Mouse (Mus musculus) forebrain, embryonic 14.5 days (tissue): Measurements from ENCODE around the gene Ropn1. TPM values are rescaled to one million over a fixed set of nuclear protein-coding genes. Genes with fewer than 3 reads are reported as not detected.
"Not testable (repeated sequence)": the region's sequence is repeated elsewhere in the genome, so short reads cannot be mapped to it uniquely, and the experiment has no call there.

Experiments
- ATAC-seq: fragments of 200-750 bp; cut with Nextera tagmentation; 2 replicates; pipeline ENCODE4 v1.8.0; 2017; ENCODE audit warnings: mild to moderate bottlenecking, moderate library complexity
- DNase-seq: peaks from one replicate; pipeline ENCODE4 v3.0.0-alpha.2; 2015; ENCODE audit warnings: low spot score
- H3K27ac ChIP-seq: fragments of 300-500 bp; sonication (generic); 2 replicates; pipeline ENCODE4 v1.5.1; 2014; ENCODE audit warnings: low read depth, mild to moderate bottlenecking, control low read depth, low read length, moderate library complexity
- H3K27me3 ChIP-seq: fragments of 300-500 bp; sonication (generic); replicated peaks from 2 replicates; pipeline ENCODE4 v1.6.1; 2014; ENCODE audit warnings: low read length, control low read depth, mixed read lengths; ENCODE audit not compliant: control insufficient read depth, insufficient read depth
- H3K36me3 ChIP-seq: fragments of 300-500 bp; sonication (generic); 2 replicates; pipeline ENCODE4 v1.6.1; 2014; ENCODE audit warnings: low read length, control low read depth; ENCODE audit not compliant: control insufficient read depth, insufficient read depth
- H3K4me1 ChIP-seq: fragments of 300-500 bp; sonication (generic); 2 replicates; pipeline ENCODE4 v1.6.1; 2014; ENCODE audit warnings: antibody characterized with exemption, low read length, control low read depth; ENCODE audit not compliant: control insufficient read depth, insufficient read depth
- H3K4me2 ChIP-seq: fragments of 300-500 bp; sonication (generic); 2 replicates; pipeline ENCODE4 v1.6.1; 2014; ENCODE audit warnings: mild to moderate bottlenecking, control low read depth, low read length
- H3K4me3 ChIP-seq: fragments of 300-500 bp; sonication (generic); 2 replicates; pipeline ENCODE4 v1.5.1; 2014; ENCODE audit warnings: low read depth, low read length, control low read depth
- H3K9ac ChIP-seq: fragments of 300-500 bp; sonication (generic); 2 replicates; pipeline ENCODE4 v1.6.1; 2014; ENCODE audit warnings: mild to moderate bottlenecking, low read length, control low read depth, moderate library complexity
- H3K9me3 ChIP-seq: fragments of 300-500 bp; sonication (generic); replicated peaks from 2 replicates; pipeline ENCODE4 v1.6.1; 2016; ENCODE audit warnings: low read length, control low read depth, mixed read lengths; ENCODE audit not compliant: control insufficient read depth
- WGBS: fragments of 180-500 bp; shearing (Covaris S2); extraction: QIAGEN DNeasy Blood & Tissue Kit; methylation state at CpG from one replicate; pipeline ENCODE4 v1.1.7; 2014; 5-methylcytosine and 5-hydroxymethylcytosine counted together
- polyA plus RNA-seq: library from polyadenylated mRNA; unstranded; fragments of >200 nt; fragmentation: Nextera tagmentation; extraction: Ambion mirVana; gene quantifications from 2 replicates; pipeline ENCODE4 v1.2.1, GENCODE M21; 2014

Ropn1 gene
- polyA plus RNA-seq, 1 experiment from 2014 or later = not detected

GRCm38 (mm10) chr16:34671966-34672365 lies 22.2 kb downstream of the Ropn1 start:
- no peak overlapping the region for H3K4me3 ChIP-seq
- no peak overlapping the region for H3K27ac ChIP-seq
- H3K9ac ChIP-seq = no peak overlapping the region
- H3K27me3 ChIP-seq = no peaks in the 10 kb centered on the region
- no peaks in the 10 kb centered on the region for H3K36me3 ChIP-seq
- H3K4me1 ChIP-seq = no peaks in the 10 kb centered on the region
- no peaks in the 10 kb centered on the region for H3K9me3 ChIP-seq
- DNase-seq = no peak
- WGBS = 13% methylated on average over 7 of the region's 7 CpGs
- ATAC-seq = no peak
- no peak overlapping the region for H3K4me2 ChIP-seq

- WGBS = 53% methylated on average over 3 of the region's 3 CpGs
- Histone ChIP-seq H3K27me3 (no peaks in the 10 kb centered on the region), H3K4me3 (no peak overlapping the region), H3K4me1 (no peaks in the 10 kb centered on the region), H3K4me2 (no peak overlapping the region), H3K36me3 (no peaks in the 10 kb centered on the region), H3K9ac (no peak overlapping the region), H3K9me3 (no peaks in the 10 kb centered on the region), H3K27ac (no peak overlapping the region)
- no peak for DNase-seq
- no peak for ATAC-seq
Measured at GRCm38 (mm10) chr16:34672822-34673221, 23.1 kb downstream of the Ropn1 start.

GRCm38 (mm10) chr16:34674365-34674764 lies 24.6 kb downstream of the Ropn1 start:
- Histone ChIP-seq H3K36me3 (no peaks in the 10 kb centered on the region), H3K27ac (no peak overlapping the region), H3K4me2 (no peak overlapping the region), H3K9ac (no peak overlapping the region), H3K4me1 (no peaks in the 10 kb centered on the region), H3K27me3 (no peaks in the 10 kb centered on the region), H3K9me3 (no peaks in the 10 kb centered on the region), H3K4me3 (no peak overlapping the region)
- DNase-seq (peak; percentile 77), ATAC-seq (no peak)
- WGBS = 30% methylated on average over 6 of the region's 6 CpGs

- H3K27me3 ChIP-seq = no peaks in the 10 kb centered on the region
- DNase-seq (no peak), ATAC-seq (no peak)
- H3K9me3 ChIP-seq = no peaks in the 10 kb centered on the region
- no peaks in the 10 kb centered on the region for H3K36me3 ChIP-seq
- H3K27ac ChIP-seq = no peak overlapping the region
- no peak overlapping the region for H3K4me3 ChIP-seq
- H3K4me1 ChIP-seq = no peaks in the 10 kb centered on the region
- H3K4me2 ChIP-seq = no peak overlapping the region
- H3K9ac ChIP-seq = no peak overlapping the region
Measured at GRCm38 (mm10) chr16:34681823-34682222, 32.1 kb downstream of the Ropn1 start.

- Histone ChIP-seq H3K4me3 (no peak overlapping the region), H3K36me3 (no peaks in the 10 kb centered on the region), H3K9ac (no peak overlapping the region), H3K27ac (no peak overlapping the region), H3K27me3 (no peaks in the 10 kb centered on the region), H3K4me2 (peak overlapping the region; percentile 82; the same call in 1 of the 2 replicates), H3K4me1 (peaks cover 6% of the 10 kb centered on the region), H3K9me3 (no peaks in the 10 kb centered on the region)
- DNase-seq (no peak), ATAC-seq (peak; percentile 22; the same call in 1 of the 2 replicates)
- WGBS = 68% methylated on average over 3 of the region's 3 CpGs
Measured at GRCm38 (mm10) chr16:34689879-34690278, 40.2 kb downstream of the Ropn1 start.

DNA sequence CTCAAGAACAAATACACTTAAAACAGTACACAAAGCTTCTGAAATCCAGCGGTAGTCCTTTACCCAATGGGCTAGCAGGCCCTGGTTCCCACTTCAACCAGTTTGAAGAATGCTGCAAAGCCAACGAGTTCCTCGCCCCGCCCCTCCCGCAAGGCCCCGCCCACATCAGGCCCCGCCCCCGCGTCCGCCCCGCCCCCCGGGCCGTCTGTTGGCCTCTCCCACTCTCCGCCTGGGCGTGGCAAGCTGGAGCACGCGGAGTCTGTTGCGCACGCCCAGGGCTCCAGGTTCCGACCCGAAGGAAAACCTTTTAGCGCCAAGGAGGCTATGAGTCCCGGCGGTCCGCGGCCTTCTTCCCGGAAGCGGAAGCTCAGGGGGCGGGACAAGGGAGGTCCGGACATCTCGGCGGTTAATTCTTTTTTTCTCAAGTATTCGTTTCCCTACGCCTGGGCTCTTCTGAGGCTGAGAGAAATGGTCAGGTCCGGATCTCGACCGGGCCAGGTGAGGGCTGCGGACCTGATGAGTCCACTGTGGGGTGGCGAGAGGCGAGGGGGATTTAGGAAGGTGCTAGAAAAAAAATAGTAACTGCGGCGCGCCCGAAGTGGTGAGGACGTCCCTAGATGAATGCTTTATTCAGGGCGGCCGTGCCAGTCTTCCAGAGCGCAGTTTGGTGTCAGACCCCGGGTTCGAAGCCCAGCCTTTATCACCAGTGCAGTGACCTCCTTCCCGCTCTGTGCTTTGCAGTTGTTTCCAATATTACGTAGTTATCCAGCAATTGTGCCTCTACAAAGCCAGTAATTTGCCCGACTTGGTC lies 40.8 kb downstream of the Ropn1 start, which contains the start of gene Ccdc14:
Gene Ccdc14 (plus strand): TSS at position 283 of the 811 bp plus-strand sequence.
- Histone ChIP-seq H3K9ac (peak within 1 kb of the TSS; percentile 78), H3K27me3 (no peaks in the 10 kb centered on the region), H3K4me1 (peaks cover 6% of the 10 kb centered on the region), H3K36me3 (no peaks in the 10 kb centered on the region), H3K4me2 (peak within 1 kb of the TSS; percentile 82), H3K27ac (peak within 1 kb of the TSS; percentile 76), H3K9me3 (no peaks in the 10 kb centered on the region), H3K4me3 (peak within 1 kb of the TSS; percentile 63)
- DNase-seq (peak; percentile 93), ATAC-seq (peak; percentile 94)
- under 1% methylated on average over 53 of the region's 53 CpGs for WGBS

DNA sequence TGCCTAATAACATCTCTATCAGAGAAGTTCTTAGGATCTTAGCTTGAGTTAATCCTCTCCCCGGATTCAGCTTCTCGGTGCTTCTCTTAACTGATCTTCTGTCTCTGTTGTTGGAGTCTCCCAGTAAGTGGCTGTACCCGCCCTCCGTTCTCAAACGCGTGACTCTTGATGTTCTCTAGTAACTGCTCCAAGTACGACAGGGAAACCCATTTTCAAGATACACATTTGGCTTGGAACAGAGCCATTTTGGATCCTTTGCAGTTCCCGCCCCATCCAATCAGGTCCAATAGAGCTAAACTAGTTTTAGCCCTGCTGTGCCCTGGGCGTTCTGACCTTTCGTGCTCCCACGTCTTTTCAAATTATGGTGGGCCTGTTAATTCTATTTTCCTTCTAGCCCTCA lies 41.4 kb downstream of the Ropn1 start:
- WGBS = 9% methylated on average over 11 of the region's 11 CpGs
- ATAC-seq = no peak

DNA sequence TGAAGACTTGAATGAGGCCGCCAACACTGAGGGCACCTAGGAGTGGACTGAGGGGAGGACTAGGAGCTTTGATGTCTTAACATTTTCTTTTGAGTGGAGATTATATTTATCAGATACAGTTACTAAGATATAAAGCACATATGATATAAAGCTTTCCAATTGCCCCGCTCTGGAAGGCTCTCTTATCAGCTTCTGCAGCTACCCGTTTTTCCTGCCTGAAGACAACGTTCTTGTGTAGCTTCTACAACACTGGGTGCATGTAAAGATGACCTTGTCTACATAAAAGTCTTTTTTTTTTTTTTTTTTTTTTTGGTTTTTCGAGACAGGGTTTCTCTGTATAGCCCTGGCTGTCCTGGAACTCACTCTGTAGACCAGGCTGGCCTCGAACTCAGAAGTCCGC lies 44.8 kb downstream of the Ropn1 start:
- Histone ChIP-seq H3K4me2 (no peak overlapping the region), H3K36me3 (0 out of 2 replicates have a peak, but pooled peaks cover 4% of the 10 kb centered on the region), H3K4me1 (peaks cover 6% of the 10 kb centered on the region), H3K9ac (no peak overlapping the region), H3K27me3 (no peaks in the 10 kb centered on the region), H3K4me3 (no peak overlapping the region), H3K27ac (no peak overlapping the region), H3K9me3 (no peaks in the 10 kb centered on the region)
- 94% methylated on average over 6 of the region's 7 CpGs for WGBS
- ATAC-seq (no peak), DNase-seq (no peak)

More for the DNA sequence above, 41.4 kb downstream of the Ropn1 start:
- 0 out of 2 replicates have a peak, but pooled peaks cover 3% of the 10 kb centered on the region for H3K36me3 ChIP-seq
- peak overlapping the region; percentile 82 for H3K4me2 ChIP-seq
- H3K4me3 ChIP-seq = peak overlapping the region; percentile 63
- H3K9me3 ChIP-seq = no peaks in the 10 kb centered on the region
- peaks cover 6% of the 10 kb centered on the region for H3K4me1 ChIP-seq
- H3K9ac ChIP-seq = peak overlapping the region; percentile 78
- no peaks in the 10 kb centered on the region for H3K27me3 ChIP-seq
- H3K27ac ChIP-seq = no peak overlapping the region
- peak; percentile 33 for DNase-seq

DNA sequence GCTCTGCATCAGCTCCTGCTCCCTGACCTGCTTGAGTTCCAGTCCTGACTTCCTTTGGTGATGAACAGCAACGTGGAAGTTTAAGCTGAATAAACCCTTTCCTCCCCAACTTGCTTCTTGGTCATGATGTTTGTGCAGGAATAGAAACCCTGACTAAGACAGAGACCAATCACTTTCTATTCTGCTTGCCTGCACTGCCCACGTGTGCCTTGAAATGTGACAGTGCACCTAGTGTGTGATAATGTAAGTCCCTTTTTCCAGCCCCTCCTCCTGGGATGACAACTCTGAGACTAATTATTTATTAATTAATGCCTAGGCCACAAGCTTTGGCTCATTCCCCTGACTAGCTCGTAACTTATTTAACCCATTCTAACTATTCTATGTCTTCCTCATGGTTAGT lies 49.0 kb downstream of the Ropn1 start:
- H3K9me3 ChIP-seq, H3K27ac ChIP-seq, ATAC-seq, H3K4me3 ChIP-seq, H3K27me3 ChIP-seq, H3K4me1 ChIP-seq, H3K9ac ChIP-seq, H3K4me2 ChIP-seq, DNase-seq, H3K36me3 ChIP-seq: not testable (repeated sequence)
- WGBS = 81% methylated on average over 3 of the region's 3 CpGs
